Mouse (Mus musculus) limb, embryonic 15.5 days (tissue): ENCODE data around the gene Mylk2. TPM values are rescaled to one million over a fixed set of nuclear protein-coding genes. Genes with fewer than 3 reads are reported as not detected.
A peak's percentile ranks its signal among the peaks of the same experiment; 100 is the strongest.

Experiments
- ATAC-seq: fragments of 200-750 bp; cut with Nextera tagmentation; 2 replicates; pipeline ENCODE4 v1.8.0; 2017; ENCODE audit warnings: low read depth, moderate TSS enrichment; ENCODE audit not compliant: insufficient number of reproducible peaks, low FRiP score, low TSS enrichment
- H3K27ac ChIP-seq: fragments of 300-500 bp; sonication (generic); 2 replicates; pipeline ENCODE4 v1.5.1; 2015; ENCODE audit warnings: moderate library complexity, mild to moderate bottlenecking, inconsistent platforms
- H3K27me3 ChIP-seq: fragments of 300-500 bp; sonication (generic); 2 replicates; pipeline ENCODE4 v1.6.1; 2015; ENCODE audit warnings: inconsistent platforms
- H3K36me3 ChIP-seq: fragments of 300-500 bp; sonication (generic); 2 replicates; pipeline ENCODE4 v1.6.1; 2015; ENCODE audit warnings: inconsistent platforms
- H3K4me1 ChIP-seq: fragments of 300-500 bp; sonication (generic); 2 replicates; pipeline ENCODE4 v1.6.1; 2015; ENCODE audit warnings: inconsistent platforms
- H3K4me2 ChIP-seq: fragments of 300-500 bp; sonication (generic); 2 replicates; pipeline ENCODE4 v1.6.1; 2015; ENCODE audit warnings: mild to moderate bottlenecking, inconsistent platforms
- H3K4me3 ChIP-seq: fragments of 300-500 bp; sonication (generic); 2 replicates; pipeline ENCODE4 v1.5.1; 2015; ENCODE audit warnings: mild to moderate bottlenecking, inconsistent platforms
- H3K9ac ChIP-seq: fragments of 300-500 bp; sonication (generic); 2 replicates; pipeline ENCODE4 v1.6.1; 2015; ENCODE audit warnings: inconsistent platforms
- H3K9me3 ChIP-seq: fragments of 300-500 bp; sonication (generic); 2 replicates; pipeline ENCODE4 v1.6.1; 2016; ENCODE audit warnings: inconsistent platforms
- WGBS: fragments of 180-500 bp; shearing (Covaris S2); methylation state at CpG from one replicate; pipeline ENCODE4 v1.1.7; 2015; 5-methylcytosine and 5-hydroxymethylcytosine counted together
- polyA plus RNA-seq: library from polyadenylated mRNA; unstranded; fragments of >200 nt; fragmentation: Nextera tagmentation; extraction: Ambion mirVana; gene quantifications from 2 replicates; pipeline ENCODE4 v1.2.1, GENCODE M21; 2015

Gene Mylk2
- polyA plus RNA-seq, 1 experiment from 2014 or later = 0.90 TPM

DNA sequence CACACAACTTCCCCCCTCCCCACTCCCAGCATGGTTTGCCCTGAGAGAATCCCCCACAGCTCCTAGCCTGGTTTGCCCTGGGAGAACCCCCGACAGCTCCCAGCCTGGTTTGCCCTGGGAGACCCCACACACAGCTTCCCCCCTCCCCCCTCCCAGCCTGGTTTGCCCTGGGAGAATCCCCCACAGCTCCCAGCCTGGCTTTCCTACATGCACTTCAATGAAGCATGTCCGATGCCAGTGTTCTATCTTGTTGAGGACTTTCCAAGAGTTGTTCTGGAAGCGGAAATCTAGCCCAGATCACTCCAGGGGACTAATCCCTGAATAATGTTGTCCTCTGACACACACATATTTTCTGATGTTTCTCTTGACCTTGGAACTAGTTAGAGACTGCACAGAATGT, 8.5 kb upstream of the Mylk2 start:
- Histone ChIP-seq H3K27ac (no peak overlapping the region), H3K9me3 (no peaks in the 10 kb centered on the region), H3K9ac (no peak overlapping the region), H3K36me3 (no peaks in the 10 kb centered on the region), H3K4me3 (no peak overlapping the region), H3K4me1 (peaks cover 23% of the 10 kb centered on the region), H3K4me2 (no peak overlapping the region), H3K27me3 (no peaks in the 10 kb centered on the region)
- no peak for ATAC-seq
- WGBS = 35% methylated on average over 3 of the region's 3 CpGs

DNA sequence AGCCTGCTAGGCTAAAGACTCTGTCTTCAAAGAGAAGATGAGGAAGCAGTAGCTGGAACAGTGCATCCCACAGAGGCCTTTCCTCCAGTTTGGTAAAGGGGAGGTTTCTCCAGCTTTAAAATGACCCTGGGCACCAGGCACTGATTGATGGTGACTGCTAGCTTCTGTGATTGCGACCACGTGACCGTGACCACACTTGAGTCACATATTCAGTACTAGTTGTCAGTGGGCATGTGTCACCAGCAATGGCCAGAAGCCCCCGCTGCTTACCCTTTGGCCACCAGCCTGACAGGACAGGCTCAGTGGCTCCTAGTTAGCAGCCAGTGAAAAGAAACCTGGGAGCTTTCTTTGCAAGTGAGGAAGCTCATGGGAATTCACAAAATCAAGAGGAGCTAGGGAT, 7.6 kb upstream of the Mylk2 start:
- peaks cover 25% of the 10 kb centered on the region for H3K4me1 ChIP-seq
- no peak overlapping the region for H3K4me2 ChIP-seq
- no peaks in the 10 kb centered on the region for H3K9me3 ChIP-seq
- no peak overlapping the region for H3K27ac ChIP-seq
- H3K27me3 ChIP-seq = no peaks in the 10 kb centered on the region
- ATAC-seq = no peak
- no peak overlapping the region for H3K4me3 ChIP-seq
- no peaks in the 10 kb centered on the region for H3K36me3 ChIP-seq
- H3K9ac ChIP-seq = no peak overlapping the region
- whole genome bisulfite sequencing = 73% methylated on average over 4 of the region's 4 CpGs

DNA sequence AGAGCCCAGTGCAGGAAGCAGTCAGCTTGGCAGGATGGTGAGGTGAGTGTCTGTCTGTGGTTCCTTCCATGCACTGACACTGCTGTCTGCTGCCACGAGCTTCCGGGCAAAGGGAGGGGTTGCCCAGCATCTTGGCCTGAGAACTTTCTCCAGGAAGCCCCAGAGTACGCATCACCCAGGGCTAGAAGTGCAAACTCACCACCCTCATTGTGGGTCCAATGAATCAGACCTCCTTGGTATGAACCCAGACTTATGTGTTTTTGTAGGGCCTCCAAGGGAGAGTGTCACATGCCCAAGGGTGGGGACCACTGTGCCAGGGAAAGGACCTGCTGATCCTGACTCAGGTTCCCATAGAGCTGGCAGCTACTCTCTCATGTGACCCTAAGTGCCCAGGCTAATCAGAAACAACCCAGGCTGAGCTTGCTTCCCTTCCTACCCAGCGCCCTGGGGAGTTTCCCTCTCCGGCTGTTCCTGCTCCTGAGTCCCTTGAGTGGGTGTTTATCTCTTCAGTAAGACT, 7.0 kb upstream of the Mylk2 start:
- Histone ChIP-seq H3K9ac (no peak overlapping the region), H3K9me3 (no peaks in the 10 kb centered on the region), H3K36me3 (no peaks in the 10 kb centered on the region), H3K27ac (no peak overlapping the region), H3K4me2 (no peak overlapping the region), H3K4me1 (peaks cover 25% of the 10 kb centered on the region), H3K27me3 (no peaks in the 10 kb centered on the region), H3K4me3 (no peak overlapping the region)
- no peak for ATAC-seq
- 68% methylated on average over 5 of the region's 5 CpGs for WGBS

DNA sequence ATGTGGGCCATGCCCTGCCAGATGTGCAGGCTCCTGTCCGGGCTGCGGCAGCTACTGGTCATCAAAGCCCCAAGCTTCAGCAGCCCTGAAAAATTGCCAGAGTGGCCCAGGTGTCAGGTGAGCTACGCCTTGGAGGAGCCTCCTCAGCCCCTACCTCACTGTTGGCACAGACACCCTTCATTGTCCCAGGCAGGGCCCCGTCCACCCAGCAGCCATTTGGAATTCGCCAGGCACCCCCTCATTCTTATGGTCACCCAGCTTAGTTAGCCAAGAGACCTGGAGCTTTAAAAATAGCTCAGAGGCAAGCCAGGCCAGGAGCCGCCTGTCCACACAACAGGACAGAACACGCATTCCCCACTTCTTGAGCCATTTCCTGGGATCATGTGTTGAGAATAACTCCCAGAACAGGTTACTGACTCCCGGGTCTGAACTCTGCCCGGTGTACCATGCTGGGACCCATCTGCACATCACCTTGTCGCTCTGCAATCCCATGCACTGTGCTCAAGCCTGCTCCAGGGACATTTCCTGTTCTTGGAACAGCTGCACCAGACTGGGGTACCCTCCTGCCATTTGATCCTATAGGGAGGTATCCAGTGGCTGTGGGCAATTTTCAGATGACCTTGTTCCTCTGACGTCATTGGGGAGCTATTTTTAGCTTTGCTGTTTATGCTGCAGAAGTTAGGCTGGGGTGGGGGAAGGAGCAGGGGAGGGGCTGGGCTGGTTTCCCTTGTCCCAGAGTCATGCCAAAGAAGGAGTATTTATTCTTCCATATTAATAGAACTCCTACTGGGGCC, 5.9 kb upstream of the Mylk2 start:
- Histone ChIP-seq H3K4me3 (no peak overlapping the region), H3K4me2 (no peak overlapping the region), H3K27me3 (peaks cover 2% of the 10 kb centered on the region), H3K4me1 (peaks cover 25% of the 10 kb centered on the region), H3K27ac (no peak overlapping the region), H3K9me3 (no peaks in the 10 kb centered on the region), H3K36me3 (no peaks in the 10 kb centered on the region), H3K9ac (no peak overlapping the region)
- ATAC-seq = peak; percentile 50; the same call in 1 of the 2 replicates
- 33% methylated on average over 11 of the region's 11 CpGs for WGBS

DNA sequence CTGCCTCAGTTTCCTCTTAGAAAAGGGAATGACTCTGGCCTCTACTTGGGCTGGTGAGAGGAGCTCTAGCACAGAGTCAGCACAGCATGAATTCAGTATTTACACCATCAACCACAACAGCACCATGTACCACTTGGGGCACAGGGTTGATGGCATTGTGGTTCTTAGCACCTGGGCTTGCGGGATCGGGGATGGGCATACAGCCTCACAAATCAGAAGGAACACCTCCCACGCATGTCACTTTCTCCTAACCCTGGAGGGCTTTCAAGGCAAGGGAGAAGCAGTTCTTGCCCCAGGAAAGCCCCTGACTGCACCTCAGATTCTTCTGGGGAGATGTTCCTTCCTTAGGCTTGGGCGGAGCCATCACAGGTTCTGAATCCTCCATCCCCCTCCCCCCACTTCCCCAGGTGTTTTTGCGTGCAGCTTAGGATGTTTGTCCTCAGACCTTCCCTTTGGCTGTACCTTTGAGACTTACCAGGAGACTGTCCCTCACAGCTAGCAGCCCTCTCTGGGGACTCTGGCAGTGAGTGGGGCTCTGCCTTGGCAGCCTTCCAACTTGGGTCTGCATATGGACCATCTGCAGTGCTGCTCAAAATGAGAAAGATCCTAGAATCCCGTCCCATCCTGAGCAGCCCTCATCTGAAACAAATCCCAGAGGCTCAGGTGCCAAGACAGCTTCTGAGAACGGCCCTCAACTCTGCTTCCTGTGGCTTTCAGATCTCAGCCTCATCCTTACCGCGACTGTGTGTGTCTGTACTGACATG, 4.7 kb upstream of the Mylk2 start:
- 50% methylated on average over 9 of the region's 9 CpGs for WGBS
- no peak overlapping the region for H3K4me2 ChIP-seq
- no peak overlapping the region; the same call in 1 of the 2 replicates for H3K27ac ChIP-seq
- no peaks in the 10 kb centered on the region for H3K9me3 ChIP-seq
- peaks cover 14% of the 10 kb centered on the region for H3K27me3 ChIP-seq
- H3K36me3 ChIP-seq = no peaks in the 10 kb centered on the region
- ATAC-seq = no peak
- H3K9ac ChIP-seq = no peak overlapping the region
- H3K4me1 ChIP-seq = peaks cover 25% of the 10 kb centered on the region
- no peak overlapping the region for H3K4me3 ChIP-seq

DNA sequence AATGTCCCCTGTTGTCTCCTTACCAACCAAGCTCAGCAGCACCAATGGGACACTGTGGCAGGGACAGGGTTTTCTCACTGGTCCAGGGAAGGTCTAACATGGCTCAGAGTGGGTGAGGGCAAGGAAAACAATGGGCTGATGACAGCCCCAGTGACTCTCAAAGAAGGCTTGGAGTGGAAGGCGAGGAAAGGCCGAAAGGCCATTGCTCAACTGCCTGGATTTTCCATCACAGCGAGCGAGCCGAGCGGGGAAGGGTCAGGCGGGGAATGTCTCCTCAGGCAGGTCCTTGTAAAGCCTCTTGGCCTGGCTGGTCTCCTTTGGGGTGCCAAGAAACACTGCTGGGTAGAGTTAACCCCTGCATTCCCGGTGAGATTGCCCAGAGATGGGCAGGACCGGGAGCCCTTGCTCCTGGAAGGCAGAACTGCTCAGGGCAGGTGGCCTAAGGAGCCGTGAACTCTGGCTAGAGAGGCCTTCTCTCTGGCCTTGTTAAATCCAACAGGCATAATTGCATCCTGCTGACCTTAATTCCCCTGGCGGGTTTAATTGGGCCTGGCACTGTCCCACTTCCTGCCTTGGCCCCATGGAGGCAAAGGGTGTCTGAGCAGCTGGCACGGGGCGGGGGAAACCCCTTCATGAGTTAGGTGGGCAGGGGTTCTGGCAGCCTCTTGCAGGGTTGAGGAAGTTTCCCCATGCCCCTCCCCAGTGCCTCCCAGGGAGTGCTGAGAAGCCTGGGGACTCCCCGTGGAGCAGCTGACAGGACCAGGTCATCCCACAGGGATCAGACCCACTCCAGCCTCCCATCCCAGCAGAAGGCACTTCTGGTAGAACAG, 3.8 kb upstream of the Mylk2 start:
- WGBS = 40% methylated on average over 14 of the region's 14 CpGs
- no peaks in the 10 kb centered on the region for H3K36me3 ChIP-seq
- no peak overlapping the region for H3K27ac ChIP-seq
- H3K9me3 ChIP-seq = no peaks in the 10 kb centered on the region
- peaks cover 25% of the 10 kb centered on the region for H3K4me1 ChIP-seq
- peaks cover 23% of the 10 kb centered on the region for H3K27me3 ChIP-seq
- H3K4me2 ChIP-seq = no peak overlapping the region
- H3K4me3 ChIP-seq = no peak overlapping the region
- no peak for ATAC-seq
- H3K9ac ChIP-seq = no peak overlapping the region

DNA sequence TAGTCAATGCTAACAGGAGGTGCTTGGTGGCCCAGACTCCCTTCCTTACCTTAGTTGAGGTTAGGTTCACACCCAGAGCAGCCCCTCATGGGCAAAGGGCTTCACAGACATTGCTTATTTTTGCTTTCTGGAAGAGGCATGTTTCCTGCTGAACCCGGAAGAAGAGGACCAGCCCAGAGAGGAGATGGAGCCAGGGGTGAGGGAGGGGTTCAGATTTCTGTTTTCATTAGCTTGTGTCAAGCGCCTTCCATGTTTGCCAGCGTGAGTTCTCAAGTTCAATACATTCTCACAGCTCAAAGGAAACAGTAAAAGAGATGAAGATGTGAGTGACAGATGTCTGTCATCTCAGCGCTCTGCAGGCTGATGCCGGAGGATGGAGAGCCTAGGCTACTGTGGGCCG, 1.3 kb upstream of the Mylk2 start:
- no peak for ATAC-seq
- Histone ChIP-seq H3K27me3 (peaks cover 39% of the 10 kb centered on the region), H3K36me3 (no peaks in the 10 kb centered on the region), H3K9me3 (no peaks in the 10 kb centered on the region), H3K4me2 (no peak overlapping the region), H3K4me3 (no peak overlapping the region), H3K4me1 (peaks cover 33% of the 10 kb centered on the region), H3K9ac (no peak overlapping the region), H3K27ac (no peak overlapping the region)
- WGBS = 77% methylated on average over 6 of the region's 6 CpGs

DNA sequence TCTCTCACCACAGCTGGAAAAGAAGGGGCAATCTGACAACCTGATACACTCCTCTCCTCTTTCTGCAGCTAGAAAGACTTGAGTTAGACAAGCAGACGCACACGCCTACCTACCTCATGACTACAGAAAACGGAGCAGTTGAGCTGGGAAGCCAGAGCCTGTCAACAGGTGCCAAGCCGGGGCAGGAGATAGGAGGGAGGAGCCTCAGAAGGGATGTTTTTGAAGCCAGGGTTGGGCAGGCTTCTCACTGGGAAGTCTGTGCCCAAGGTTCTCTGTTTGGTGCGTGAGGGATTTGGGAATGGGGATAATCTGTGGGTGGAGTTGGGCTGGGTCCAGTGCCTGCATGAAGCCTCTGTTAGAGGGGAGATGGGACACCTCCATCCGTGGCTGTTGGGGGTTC, 280 bp downstream of the Mylk2 start:
- peaks cover 26% of the 10 kb centered on the region for H3K4me1 ChIP-seq
- no peaks in the 10 kb centered on the region for H3K36me3 ChIP-seq
- ATAC-seq = no peak
- H3K27me3 ChIP-seq = peaks cover 39% of the 10 kb centered on the region
- 29% methylated on average over 6 of the region's 6 CpGs for WGBS
- H3K4me3 ChIP-seq = no peak overlapping the region
- no peak overlapping the region for H3K4me2 ChIP-seq
- H3K27ac ChIP-seq = no peak overlapping the region
- H3K9me3 ChIP-seq = no peaks in the 10 kb centered on the region
- no peak overlapping the region for H3K9ac ChIP-seq

DNA sequence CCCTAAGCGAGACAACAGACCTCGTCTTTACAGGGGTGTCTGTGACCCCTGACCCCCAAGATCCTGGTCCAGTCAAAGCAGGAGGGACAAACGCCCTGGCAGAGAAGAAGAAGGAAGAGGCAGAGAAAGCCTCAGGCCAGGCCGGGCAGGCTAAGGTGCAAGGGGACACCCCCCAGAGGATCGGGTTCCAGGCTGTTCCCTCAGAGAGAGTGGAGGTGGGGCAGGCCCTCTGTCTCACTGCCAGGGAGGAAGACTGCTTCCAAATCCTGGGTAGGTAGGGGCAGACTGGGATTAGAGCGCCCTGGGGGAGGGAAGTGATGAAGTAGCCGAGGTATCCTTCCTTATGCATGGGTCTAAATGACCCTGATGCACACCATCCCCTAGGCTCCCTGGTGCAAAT, 2.3 kb downstream of the Mylk2 start:
- WGBS = 31% methylated on average over 7 of the region's 7 CpGs
- Histone ChIP-seq H3K4me3 (no peak overlapping the region), H3K27me3 (peaks cover 45% of the 10 kb centered on the region), H3K9me3 (no peaks in the 10 kb centered on the region), H3K4me2 (no peak overlapping the region), H3K36me3 (no peaks in the 10 kb centered on the region), H3K9ac (no peak overlapping the region), H3K27ac (no peak overlapping the region), H3K4me1 (peaks cover 13% of the 10 kb centered on the region)
- ATAC-seq = no peak

DNA sequence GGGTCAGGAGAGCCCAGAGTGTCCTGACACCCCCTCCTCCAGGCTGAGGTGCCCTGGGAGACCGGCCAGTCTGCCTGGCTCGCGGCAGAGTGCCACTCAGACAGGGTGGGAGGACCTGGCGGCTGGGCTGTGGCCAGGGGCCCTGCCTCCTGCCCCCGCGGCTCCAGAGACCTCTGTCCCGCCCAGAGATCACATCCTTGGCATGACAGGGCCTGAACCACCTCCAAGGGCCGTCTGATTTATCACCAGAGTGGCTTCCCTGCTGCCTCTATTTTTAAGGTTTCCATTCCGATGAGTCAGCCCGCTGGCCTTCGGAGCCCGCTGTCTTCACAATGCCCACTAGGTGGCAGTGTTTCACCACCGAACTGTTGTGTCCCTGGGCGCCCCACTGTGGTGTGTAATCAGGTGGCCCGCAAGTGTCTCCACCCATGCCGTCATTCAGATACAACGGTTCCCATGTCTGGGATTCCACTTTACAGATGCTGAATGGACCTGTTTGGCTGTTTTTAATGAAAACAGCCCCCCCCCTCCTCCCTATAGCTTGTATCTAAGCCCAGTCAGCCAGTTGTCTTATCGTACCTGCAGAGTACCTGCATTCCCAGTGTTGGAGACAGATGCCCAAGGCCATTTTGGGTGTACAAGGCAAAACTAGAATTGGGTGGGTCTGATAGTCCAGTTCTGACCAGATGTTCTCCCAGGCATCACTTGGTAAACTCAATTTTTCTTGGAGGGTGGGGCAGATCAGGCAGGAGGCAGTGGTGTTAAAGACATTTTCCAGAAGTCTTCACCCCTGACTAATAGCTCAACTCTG, 3.4 kb downstream of the Mylk2 start:
- Histone ChIP-seq H3K36me3 (no peaks in the 10 kb centered on the region), H3K4me3 (peak overlapping the region; percentile 17; the same call in 1 of the 2 replicates), H3K27me3 (peaks cover 45% of the 10 kb centered on the region), H3K4me2 (peak overlapping the region; percentile 37), H3K4me1 (peaks cover 13% of the 10 kb centered on the region), H3K27ac (no peak overlapping the region), H3K9ac (no peak overlapping the region), H3K9me3 (no peaks in the 10 kb centered on the region)
- 3% methylated on average over 18 of the region's 18 CpGs for WGBS
- no peak for ATAC-seq

DNA sequence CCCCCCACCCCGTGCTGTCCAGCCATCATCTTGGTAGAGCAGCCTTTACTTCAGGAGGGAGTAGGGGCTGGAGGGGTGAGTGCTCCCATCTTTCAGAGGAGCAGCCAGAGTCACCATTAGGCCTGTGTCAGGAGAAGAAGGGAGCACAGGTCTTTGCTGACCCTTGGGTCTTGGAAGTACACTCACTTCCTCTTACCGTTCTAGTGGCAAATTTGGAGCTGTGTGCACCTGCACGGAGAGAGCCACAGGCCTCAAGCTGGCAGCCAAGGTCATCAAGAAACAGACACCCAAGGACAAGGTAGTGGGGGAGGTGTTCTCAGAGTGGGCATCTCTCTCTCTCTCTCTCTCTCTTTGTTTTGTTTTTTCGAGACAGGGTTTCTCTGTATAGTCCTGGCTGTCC, 4.3 kb downstream of the Mylk2 start:
- no peak overlapping the region for H3K4me3 ChIP-seq
- H3K27me3 ChIP-seq = peaks cover 41% of the 10 kb centered on the region
- WGBS = 72% methylated on average over 4 of the region's 4 CpGs
- no peaks in the 10 kb centered on the region for H3K36me3 ChIP-seq
- no peak for ATAC-seq
- H3K9me3 ChIP-seq = no peaks in the 10 kb centered on the region
- H3K9ac ChIP-seq = no peak overlapping the region
- peaks cover 13% of the 10 kb centered on the region for H3K4me1 ChIP-seq
- H3K27ac ChIP-seq = no peak overlapping the region
- no peak overlapping the region for H3K4me2 ChIP-seq
